Mouse (Mus musculus) frontal cortex, adult 2 months (tissue): ENCODE data around the gene Gnb5. TPM values are rescaled to one million over a fixed set of nuclear protein-coding genes. Genes with fewer than 3 reads are reported as not detected.

Experiments
- DNase-seq, 2 experiments: peaks; one replicate each; pipeline ENCODE4 v3.0.0; 2022; ENCODE audit warnings: low spot score in 1 of 2; ENCODE audit errors: extremely low spot score in 1 of 2
- polyA plus RNA-seq: library from polyadenylated mRNA; depleted of rRNA; stranded (reverse); fragments of >200 nt; gene quantifications from 2 replicates; pipeline ENCODE4 v1.2.3, GENCODE M21; 2012

Gene Gnb5
- polyA plus RNA-seq, 1 experiment, result 173 TPM

DNA sequence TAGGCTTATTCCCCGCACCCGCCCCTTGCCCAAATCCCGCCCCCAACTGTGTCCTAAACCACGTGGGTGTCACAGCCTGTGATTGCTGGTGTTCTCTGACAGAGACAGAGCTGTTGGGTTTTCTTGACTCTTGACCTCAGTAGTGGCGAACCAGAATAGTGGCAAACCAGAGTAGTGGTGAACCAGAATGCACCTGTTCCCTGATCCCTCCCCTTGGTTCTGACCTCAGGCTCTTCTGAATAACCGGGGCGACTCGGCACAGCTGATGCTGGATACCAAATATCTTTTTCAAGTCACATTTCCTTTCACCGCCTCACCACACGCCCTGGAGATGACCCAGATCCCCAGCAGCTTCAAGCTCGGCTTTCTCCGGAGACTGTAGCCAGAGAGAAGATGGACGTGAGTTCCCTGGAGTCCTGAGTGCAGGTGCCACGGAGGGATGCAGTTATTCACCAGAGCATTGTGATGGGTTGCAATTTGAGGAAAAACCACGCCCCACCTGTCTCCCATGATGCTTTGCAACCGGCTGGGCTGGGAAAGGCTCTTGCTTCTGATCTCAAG, 2.3 kb upstream of the Gnb5 start:
- no peak for DNase-seq

DNA sequence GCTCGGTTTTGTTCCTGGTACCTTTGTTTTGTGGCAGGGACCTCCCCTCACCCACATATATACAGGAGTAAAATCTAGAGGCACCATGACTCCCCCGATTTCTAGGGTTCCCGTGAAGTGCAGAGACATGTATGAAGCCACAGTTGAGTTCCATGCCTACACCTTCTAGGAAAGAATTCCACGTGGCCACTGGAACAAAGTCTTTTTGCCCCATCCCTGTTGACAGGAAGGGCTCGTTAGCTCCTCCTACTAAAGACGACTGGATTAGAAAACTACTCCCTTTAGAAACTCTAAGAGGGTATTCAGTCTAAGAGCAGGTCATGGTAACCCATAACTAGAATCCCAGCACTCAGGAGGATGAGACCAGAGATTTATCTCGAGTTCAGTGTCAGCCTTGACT, 1.8 kb upstream of the Gnb5 start:
- DNase-seq, result no peak

DNA sequence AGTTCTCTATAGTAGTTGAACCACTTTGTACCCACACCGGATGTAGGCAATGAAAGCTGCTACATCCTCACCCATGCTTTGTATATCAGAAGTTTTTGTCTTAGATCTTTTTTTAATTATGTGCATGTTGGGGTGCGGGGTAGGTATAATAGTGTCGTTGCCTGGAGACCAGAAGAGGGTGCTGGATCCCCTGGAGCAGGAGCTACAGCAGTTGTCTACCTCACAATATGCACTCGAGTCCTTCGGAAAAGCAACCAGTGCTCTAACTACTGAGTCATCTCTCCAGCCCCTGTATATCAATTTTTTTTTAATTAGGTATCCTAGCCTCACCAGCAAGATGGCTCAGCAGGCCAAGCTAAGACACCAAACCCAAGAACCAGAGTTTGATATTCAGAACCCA, 927 bp downstream of the Gnb5 start:
- no peak for DNase-seq

DNA sequence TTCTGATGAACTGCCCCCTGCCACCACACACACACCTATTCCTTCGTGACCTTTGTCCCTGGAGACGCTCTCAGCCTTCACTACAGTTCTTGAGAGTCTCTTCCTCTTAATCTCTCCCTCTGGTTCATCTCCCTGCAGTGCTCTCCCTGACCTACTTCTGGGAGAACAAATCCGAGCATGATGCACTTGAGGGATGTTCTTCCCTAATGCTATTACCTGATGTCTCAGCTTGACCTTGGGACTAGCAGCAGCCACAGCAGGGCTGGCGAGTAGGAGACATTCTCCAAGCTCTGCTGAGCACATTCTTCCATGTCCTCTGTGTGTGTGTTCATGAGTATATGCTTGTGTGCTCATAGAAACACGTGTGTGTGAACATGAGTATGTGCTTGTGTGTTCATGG, 2.5 kb downstream of the Gnb5 start:
- no peak for DNase-seq

DNA sequence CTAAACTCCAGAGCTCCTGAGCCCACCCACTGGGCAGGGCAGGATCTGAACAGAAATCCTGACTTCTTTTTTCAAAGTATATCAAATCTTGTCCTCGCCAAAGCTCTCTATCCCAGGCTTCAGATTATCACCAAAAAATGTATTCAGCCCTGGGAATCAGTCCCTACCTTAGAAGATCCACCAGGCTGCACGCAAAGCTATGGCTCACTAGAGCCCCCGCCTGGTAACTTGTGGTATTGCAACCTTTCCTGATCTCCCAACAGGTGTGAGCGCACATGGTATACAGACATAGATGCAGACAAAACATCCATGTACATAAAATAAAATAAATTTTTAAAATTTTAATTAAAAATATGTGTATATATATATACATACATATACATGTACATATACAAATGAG, 5.9 kb downstream of the Gnb5 start:
- DNase-seq, result peak; percentile 49 to 92

DNA sequence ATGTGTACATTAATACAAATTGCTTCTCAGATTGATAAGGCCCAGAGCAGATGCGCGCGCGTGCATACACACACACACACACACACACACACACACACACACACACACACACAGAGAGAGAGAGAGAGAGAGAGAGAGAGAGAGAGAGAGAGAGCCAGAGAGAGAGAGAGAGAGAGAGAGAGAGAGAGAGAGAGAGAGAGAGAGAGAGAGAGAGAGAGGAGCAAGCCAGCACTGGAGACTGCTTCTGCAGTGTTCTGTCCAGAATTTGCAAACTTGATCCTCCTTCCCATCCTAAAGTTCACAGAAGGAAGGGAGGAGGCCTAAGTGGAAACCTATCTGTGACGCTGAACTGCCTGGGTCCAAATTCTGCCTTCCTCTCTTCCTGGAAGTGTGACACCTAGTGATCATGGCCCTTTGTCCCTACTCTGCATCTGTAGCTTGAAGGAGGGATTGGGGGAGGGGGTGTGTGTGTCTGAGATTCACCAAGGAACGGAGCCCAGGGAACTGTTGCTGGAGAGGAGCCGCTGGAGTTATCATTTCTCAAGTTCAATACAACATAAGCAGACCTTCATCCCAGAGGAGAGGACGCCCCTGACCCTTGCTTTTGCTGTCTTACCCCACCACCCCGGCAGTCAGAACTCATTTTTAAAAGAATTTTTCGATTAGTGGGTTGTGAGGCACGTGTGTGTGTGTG, 7.2 kb downstream of the Gnb5 start:
- no peak for DNase-seq

DNA sequence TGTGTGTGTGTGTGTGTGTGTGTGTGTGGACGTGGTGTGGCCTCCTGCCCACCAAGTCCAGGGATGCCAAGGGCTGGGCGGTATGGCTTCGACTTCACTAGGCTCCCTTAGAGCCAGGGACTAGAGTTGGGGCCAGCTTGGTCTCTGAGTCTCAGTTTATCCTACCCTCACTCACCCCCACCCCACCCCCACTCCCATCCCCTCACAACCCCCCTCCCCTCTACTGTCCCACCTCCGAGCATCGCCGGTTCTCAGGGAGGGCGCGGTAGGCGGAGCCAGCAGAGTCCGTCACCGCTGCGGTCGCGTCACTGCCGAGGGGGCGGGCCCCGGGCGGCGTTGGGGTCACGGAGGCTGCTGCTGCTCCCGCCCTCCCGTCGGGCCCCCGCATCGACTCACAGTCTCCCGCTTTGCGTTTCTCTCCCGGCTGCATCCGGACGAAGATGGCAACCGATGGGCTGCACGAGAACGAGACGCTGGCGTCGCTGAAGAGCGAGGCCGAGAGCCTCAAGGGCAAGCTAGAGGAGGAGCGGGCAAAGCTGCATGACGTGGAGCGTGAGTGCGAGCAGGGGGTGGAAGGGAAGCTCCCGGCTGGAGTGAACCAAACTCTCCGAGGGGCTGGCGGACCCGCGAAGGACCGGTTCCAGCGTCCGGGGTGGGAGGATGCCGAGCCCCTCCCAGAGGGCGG, 7.9 kb downstream of the Gnb5 start:
- DNase-seq, result peak; percentile 57 to 89

DNA sequence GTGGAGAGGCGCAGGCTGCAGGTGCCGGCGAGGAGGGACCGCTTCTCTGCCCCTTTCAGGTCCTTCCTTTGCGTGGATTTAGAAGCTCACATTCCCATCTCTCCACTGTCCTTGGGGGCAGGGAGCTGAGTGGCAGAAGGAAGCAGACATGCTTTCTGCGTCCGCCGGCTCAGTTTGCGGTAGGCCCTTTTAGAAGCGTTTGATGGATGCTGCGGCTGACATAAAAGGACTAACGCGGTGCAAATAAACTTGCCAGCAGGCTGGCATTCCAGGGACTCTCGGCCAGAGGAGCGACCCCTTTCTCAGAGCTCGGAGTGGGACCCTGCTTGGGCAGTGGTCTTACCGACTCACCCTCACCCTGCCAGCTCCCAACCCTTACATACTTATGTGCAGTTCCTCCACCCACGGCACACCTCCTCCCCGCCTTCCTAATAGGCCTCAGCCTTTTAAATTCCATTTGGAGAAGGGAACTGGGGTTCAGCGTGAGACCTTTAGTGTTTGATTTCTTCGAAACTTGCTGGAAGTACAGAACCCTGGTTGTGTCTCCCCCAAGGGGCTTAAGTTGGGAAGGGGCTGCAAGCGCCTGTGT, 8.5 kb downstream of the Gnb5 start:
- DNase-seq, result no peak

DNA sequence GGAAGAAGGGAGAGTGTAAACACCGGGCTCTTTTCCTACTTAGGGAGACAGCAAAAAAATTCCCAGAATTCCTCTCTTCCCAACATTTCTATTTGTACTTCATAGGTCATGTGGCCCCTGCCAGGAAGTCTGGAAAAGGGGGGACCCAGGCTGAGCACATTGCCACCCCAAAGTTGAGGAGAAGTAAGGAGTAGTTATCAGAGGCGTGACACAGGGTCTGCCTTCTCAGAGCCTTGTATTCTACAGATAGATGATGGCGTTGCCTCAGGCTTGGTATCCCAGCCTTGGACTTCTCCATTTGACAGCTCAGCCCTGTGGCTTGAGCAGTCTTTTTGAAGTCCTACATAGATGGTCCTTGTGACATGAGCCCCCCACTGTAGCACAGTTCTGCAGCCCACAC, 9.2 kb downstream of the Gnb5 start:
- DNase-seq, result no peak

DNA sequence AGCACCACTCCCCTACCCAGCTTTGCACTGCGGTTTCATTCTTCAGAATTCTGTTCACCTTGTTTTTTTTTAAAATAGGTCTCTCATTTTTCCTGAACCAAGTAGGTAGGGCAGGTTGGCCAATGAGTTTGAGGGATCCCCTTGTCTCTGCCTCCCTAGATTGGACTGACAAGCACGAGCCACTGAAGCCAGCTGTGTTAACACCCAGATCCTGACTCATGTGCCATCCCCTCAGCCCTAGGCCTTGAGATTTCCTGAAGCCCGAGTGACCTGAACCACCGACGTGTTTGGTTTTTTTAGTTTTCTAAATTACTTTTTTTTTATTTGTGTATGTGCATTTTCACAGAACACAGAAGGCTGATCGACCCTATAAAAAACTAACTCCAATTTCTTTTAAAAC, 10.7 kb downstream of the Gnb5 start:
- no peak for DNase-seq

DNA sequence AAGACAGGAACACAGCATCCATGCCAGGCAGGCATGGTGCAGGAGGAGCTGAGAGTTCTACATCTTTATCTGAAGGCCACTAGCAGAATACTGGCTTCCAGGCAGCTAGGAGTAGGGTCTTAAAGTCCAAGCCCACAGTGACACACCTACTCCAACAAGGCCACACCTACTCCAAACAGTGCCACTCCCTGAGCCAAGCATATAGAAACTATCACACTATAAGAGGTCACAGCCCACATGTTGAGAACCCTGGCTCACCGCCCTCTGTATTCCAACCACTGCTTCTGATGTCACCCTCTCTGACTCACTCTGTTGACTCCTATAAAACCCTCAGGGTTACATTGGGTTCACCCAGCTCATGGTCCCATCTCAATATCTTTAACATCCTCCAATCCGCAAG, 12.1 kb downstream of the Gnb5 start:
- no peak for DNase-seq

DNA sequence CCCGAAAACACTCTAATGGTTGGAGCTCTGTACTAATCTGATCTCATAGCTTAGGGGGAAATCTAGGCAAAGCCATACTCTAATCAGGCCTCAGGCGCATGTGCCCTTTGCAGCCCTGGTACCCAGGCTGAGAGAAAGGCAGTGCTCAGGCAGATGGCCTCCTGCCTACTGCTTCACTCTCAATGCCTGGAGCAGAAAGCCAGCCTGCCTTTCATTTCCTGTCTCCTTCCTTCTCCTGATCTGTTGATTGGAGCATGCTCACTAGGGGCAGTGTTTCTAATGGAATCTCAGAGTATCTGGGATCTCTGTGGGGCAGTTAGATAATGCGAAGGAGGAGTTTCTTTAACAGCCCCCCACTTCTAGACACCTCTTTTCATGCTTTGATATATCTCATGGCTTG, 13.3 kb downstream of the Gnb5 start:
- no peak for DNase-seq

DNA sequence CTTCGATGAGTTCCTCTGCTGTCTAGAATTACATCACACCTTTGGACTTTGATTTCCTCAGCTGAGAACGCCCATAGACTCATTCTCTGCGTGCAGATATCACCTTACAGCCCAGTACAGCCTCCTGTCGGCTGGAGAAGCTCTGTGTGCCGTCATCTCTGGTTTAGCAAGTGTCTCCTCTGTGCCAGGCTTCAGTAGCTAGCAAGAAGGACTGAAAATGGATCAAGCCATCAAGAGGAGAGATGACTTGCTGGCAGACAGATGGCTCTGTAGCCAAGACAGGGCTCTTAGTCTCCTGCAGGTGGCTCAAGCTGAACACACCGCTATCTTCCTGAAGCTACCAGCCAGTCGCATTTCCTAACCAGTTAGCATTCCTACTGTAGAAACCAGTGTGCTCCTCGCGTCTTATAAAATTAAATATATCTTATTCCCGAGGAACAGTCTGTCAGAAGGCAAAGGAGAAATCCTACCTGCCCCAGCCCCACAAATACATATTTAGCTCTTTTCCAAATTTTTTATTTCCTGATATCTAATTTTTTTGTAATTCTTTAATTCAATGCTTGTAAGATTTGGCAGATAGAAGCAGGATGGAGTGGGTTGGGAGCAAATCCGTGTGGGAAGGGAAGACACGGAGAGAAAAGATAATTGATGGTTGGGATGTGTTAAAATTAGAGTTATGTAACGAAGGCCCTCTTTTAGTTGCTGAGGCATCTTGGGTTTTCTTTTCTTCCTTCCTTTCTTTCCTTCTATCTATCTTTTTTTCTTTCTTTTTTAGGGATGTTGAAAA, 16.2 kb downstream of the Gnb5 start:
- DNase-seq, result peak in 1 of 2 experiments; percentile 61

DNA sequence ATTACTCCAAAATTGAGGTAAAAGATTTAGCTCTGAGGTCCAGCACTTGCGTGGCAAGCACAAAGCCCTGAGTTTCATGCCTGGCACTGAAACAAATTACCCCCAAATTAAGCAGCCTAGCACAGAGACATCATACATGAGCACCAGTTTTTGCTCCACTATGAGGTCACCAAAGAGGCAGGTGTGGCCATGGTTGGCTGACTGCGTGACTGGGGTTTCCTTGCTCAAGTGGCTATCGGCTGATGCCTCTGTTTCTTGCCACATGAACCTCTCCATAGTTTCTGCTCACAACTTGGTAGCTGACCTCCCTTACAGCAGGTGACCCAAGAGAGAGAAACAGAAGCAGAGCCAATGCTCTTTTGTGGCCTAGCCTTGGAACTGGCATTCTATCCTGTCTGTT, 22.0 kb downstream of the Gnb5 start:
- no peak for DNase-seq

DNA sequence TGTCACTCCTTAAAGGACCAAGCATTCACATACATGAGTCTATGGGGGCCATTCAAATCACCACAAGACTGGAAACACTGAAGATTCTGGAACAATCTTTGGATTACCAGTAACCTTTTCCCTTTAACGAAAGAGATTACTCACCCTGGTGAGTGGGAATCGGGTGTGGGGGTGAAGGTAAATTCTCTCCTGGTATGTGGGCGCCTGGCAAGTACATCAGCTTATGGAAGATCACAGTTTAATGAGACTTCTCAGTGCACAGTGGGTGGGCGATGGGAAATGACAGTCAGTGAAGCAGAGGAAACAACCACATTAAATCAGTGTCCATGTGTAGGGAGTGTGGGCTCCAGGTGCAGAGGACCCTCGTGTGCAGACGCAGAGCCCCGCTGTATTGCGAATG, 24.7 kb downstream of the Gnb5 start:
- DNase-seq, result peak; percentile 69 to 82

DNA sequence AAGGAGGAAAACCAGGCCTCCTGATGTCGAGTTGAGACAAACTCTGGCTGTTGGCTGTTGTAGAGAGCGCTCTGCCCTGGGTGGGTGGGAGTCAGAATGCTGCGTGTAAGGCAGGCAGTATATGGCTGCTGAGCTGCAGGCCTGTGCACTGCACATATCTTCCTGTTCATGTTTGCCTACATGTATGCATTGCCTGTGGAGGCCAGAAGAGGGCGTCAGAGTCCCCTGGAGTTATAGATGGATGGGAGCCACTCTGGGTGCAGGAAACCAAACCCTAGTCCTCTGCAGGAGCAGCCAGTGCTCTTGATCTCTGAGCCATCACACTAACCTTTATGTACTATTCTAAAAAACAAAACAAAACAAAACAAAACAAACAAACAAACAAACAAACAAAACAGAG, 28.4 kb downstream of the Gnb5 start:
- no peak for DNase-seq

DNA sequence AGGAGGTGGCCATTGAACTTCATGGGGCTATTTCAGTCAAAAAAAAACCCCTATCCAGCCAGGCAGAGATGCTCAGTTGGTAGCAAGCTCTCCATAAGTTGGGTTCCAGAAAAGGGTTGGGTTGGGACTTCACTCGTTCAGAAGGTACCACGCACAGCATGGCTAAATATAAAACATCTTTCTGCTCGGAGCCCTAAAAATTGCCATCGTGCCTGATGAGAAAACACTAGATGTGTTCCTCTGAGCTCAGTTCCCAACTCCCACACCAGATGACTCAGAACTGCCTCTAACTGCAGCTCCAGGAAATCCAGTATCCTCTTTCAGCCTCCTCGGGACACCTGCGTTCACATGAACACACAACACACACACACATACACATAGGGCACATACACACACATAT, 31.9 kb downstream of the Gnb5 start:
- DNase-seq, result peak; percentile 89 to 90

DNA sequence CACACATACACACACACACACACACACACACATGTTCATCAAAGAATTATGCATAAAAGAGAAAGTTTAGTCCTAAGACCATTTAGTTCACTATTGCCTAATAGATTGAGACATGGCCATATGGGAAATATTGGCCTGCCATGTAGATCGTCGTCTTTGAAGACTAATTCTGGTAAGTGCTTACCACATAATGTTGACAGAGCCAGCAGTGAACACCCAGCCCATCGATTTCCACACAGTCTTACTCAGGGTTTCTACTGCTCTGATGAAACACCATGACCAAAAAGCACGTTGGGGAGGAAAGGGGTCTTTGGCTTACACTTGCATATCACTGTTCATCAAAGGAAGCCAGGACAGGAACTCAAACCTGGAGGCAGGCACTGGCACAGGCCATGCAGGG, 36.3 kb downstream of the Gnb5 start:
- DNase-seq, result no peak

DNA sequence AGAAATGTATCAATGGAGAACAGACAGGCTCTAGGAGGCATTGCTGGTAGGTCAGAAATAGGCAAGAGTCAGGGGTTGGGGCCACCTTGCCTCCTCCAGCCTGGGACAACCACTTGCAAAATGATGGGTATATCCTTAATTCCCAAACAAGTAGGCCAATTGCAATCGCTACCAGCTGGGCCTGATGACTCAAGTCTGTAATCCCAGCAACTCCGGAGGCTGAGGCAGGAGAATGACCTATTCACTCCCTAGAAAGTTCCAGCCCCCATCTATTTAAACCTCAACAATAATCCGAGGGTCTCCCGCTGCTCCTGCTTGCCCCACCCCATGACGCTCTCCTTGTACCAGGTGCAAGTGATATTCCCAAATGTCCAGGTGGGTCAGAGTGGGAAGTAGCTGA, 41.4 kb downstream of the Gnb5 start, which contains the start of gene Bcl2l10:
Gene Bcl2l10, plus strand, starts transcription at position 301 of the 400 bp plus-strand sequence.
- no peak for DNase-seq

DNA sequence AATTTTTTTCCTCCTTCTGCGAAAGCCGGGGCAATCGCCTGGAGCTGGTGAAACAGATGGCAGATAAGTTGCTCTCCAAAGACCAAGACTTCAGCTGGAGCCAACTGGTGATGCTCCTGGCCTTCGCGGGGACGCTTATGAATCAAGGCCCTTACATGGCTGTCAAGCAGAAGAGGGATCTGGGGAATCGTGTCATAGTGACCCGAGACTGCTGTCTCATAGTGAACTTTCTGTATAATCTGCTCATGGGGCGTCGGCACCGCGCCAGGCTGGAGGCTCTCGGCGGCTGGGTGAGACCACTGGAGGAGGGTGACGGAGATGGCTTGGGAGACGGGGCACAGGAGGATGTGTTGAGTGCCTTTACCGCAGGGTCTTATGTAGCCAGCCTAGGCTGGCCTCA, 42.0 kb downstream of the Gnb5 start:
- DNase-seq, result no peak

DNA sequence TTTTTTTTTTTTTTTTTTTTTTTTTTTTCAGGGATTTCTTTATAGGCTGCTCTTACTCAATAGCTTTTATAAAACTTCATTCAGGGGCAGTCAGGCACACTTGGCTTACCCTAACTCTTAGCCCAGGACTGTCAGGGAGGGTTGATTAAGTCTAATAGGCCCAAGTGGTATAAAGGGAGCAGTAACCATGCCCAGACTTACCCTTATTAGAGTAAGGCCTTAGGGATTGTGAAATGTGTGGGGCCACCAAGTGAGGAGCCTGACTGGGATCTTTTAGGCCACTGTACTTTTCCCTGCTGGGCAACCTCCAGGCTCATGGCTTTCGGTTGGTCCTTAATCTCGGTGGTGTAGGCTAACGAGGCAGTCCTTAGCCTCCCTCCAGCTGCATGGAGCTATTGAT, 42.6 kb downstream of the Gnb5 start:
- no peak for DNase-seq
